Mouse (Mus musculus): ENCODE data around the gene Mmp9.

Gene Mmp9

GRCm38 (mm10) chr2:164912151-164912550, 28.4 kb upstream of the Mmp9 start:
- DNase-seq (ENCODE audit: low read depth, low spot score), result peak; percentile 84

GRCm38 (mm10) chr2:164912749-164913427, 27.7 kb upstream of the Mmp9 start:
- DNase-seq (ENCODE audit: low read depth, low spot score), result no peak

GRCm38 (mm10) chr2:164913428-164913786, 27.2 kb upstream of the Mmp9 start:
- no peak for DNase-seq (ENCODE audit: low read depth, low spot score)

- DNase-seq (ENCODE audit: low read depth, low spot score), result no peak
Measured at GRCm38 (mm10) chr2:164916820-164917219, 23.8 kb upstream of the Mmp9 start.

GRCm38 (mm10) chr2:164917371-164917770, 23.2 kb upstream of the Mmp9 start:
- no peak for DNase-seq (ENCODE audit: low read depth, low spot score)

DNA sequence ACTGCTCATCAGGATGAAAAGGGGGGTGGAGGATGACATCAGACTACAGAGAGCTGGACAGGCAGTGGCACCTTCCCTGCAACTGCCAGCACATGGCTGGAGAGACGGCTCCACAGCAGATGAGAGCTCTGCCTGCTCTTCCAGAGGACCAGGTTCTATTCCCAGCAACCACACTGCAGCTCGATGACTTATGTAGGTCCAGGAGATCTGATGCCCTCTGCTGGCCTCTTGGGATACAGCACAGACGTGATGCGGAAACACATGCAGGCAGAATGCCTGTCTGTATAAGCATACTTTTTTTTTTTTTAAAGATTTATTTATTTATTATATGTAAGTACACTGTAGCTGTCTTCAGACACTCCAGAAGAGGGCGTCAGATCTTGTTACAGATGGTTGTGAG, 22.3 kb upstream of the Mmp9 start:
- DNase-seq (ENCODE audit: low read depth, low spot score), result peak; percentile 73

DNA sequence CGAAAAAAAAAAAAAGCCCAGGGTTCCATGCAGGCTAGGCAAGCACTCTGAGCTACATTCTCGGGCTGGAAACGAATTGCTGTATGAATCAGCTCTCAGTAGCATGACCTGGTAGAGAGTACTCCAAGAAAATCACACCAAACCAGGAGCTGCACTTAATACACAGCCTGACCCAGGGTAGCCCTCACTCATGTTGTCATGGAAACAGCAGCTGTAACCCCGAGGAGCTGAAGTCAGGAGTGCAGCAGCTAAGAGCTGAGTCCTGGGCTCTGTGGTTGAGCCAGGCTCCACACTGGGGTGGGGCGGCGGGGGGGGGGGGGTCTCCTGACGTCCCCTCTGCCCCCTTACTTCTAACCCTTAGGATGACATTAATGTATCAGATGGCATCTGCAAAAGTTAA, 18.6 kb upstream of the Mmp9 start:
- no peak for DNase-seq (ENCODE audit: low read depth, low spot score)

- no peak for DNase-seq (ENCODE audit: low read depth, low spot score)
Measured at GRCm38 (mm10) chr2:164923291-164923690, 17.3 kb upstream of the Mmp9 start.

GRCm38 (mm10) chr2:164924100-164924857, 16.3 kb upstream of the Mmp9 start:
- DNase-seq (ENCODE audit: low read depth, low spot score), result peak; percentile 95

- DNase-seq (ENCODE audit: low read depth, low spot score), result no peak
Measured at GRCm38 (mm10) chr2:164930706-164931581, 9.6 kb upstream of the Mmp9 start.

GRCm38 (mm10) chr2:164933534-164933933, 7.0 kb upstream of the Mmp9 start:
- DNase-seq (ENCODE audit: low read depth, low spot score), result no peak

DNA sequence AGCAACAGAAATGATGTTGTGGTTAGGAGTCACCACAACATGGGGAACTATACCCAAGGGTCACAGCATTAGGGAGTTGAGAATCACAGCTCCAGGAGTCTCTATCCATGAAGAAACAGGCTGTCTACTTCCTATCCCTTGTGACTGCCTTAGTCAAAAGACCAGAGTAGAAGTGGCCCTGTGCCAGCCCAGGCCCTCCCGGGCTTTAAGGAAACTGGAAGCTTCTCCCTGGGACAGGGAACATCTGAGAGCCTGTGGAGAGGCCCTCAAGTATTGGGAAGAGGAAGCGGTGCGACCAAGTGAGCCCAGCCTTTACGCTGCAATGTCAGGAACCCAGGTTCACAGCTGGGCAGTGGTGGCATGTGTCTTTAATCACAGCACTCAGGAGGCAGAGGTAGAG, 4.6 kb upstream of the Mmp9 start:
- no peak for DNase-seq (ENCODE audit: low read depth, low spot score)

- DNase-seq (ENCODE audit: low read depth, low spot score), result peak; percentile 92
Measured at GRCm38 (mm10) chr2:164938146-164939091, 2.2 kb upstream of the Mmp9 start.

GRCm38 (mm10) chr2:164939106-164939505, 1.5 kb upstream of the Mmp9 start:
- peak; percentile 53 for DNase-seq (ENCODE audit: low read depth, low spot score)

DNA sequence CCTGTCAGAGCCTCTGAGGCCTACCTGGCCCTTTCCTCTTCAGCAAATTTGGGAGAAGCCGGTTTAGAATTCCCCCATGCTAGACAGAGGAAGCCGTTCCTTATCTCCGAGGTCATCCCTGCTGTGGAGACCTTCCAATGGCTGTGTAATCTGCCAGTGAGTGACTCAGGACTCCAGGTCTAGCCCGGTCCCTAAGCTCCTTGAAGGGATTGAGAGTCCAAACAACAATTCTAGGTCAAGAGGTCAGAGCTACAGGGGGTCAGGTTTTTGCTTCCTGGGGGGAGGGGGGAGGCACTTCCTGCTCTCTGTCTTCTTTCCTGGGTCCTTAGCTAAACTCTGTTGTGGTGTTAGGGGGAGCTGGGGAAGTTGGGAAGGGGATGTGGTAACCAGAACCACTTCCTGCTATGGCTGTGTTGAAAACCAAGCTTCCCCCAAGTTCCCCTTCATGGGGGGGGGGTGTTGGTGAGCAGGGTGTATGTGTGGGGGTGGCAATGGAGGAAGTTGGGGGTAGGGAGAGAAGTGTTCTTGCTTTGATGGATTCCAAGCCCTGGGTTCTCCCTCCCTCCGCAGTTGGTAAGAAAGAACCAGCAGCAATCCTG, 2.2 kb downstream of the Mmp9 start:
- peak; percentile 26 for DNase-seq (ENCODE audit: low read depth, low spot score)

- DNase-seq (ENCODE audit: low read depth, low spot score), result no peak
Measured at GRCm38 (mm10) chr2:164947506-164947905, 6.9 kb downstream of the Mmp9 start.

GRCm38 (mm10) chr2:164947930-164948329, 7.3 kb downstream of the Mmp9 start:
- DNase-seq (ENCODE audit: low read depth, low spot score), result no peak

DNA sequence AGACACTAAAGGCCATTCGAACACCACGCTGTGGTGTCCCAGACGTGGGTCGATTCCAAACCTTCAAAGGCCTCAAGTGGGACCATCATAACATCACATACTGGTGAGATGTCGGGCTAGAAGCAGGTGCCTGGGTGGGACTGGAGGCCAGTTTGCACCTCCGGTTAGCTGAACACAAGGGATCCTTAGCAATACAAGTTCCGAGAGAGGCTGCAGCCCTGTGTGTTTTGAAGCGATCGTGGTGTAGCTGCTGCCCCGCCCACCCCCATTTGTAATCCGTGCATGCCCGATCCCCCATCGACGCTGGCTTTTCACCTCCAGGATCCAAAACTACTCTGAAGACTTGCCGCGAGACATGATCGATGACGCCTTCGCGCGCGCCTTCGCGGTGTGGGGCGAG, 8.4 kb downstream of the Mmp9 start:
- DNase-seq (ENCODE audit: low read depth, low spot score), result no peak

GRCm38 (mm10) chr2:164950501-164950900, 9.9 kb downstream of the Mmp9 start:
- peak; percentile 18 for DNase-seq (ENCODE audit: low read depth, low spot score)

- no peak for DNase-seq (ENCODE audit: low read depth, low spot score)
Measured at GRCm38 (mm10) chr2:164951745-164952144, 11.2 kb downstream of the Mmp9 start.

- no peak for DNase-seq (ENCODE audit: low read depth, low spot score)
Measured at GRCm38 (mm10) chr2:164952448-164952847, 11.9 kb downstream of the Mmp9 start.

All from brain, adult 2 months (tissue).